Mouse (Mus musculus): ENCODE results near the gene 9330159F19Rik. TPM values are rescaled to one million over a fixed set of nuclear protein-coding genes. Genes with fewer than 3 reads are reported as not detected.

9330159F19Rik gene
- 3.1 and 3.2 TPM in 2 replicates for polyA plus RNA-seq (2012; rRNA removed)

DNA sequence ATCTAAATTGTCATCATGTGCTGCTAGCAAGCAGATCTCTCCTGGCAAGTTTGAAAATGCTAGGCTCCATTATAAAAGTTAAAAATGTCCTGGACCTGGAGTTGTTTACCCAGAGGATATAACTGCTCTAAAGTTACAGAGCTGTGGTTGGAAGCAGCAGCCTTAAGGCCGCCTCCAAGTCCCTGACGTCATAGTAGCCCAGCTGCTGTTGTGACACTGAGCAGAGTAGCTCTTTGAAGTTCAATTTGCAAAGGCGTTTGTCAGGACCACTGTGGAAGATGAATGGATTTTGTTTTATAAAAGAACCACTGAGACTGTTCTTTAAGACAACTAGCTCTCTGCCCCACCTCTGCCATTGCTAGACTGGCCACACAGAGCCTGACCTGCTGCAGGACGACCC lies at the start of gene 9330159F19Rik:
Gene 9330159F19Rik, plus strand, starts transcription at position 154 of the 400 bp plus-strand sequence.
- no peak for DNase-seq (ENCODE audit: low read depth)

DNA sequence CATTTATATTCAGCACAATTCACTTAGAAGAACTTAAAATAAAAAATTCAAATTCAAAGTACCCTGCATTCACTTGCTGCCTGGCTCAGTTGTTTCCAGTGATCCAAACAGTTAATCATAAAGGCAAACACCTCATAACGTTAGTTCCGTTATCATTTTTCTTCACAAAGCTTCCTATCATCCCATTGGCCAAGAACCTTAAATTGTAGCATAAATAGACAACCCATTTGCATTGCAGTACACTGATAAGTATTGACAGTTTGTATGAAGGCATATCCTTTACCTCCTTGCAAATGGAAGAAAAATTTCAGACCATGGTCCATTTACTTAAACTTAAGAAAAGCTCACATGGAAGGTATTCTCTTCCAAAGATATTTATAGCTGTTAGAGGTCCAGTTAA lies 49.7 kb upstream of the 9330159F19Rik start:
- DNase-seq (ENCODE audit: low read depth): no peak

DNA sequence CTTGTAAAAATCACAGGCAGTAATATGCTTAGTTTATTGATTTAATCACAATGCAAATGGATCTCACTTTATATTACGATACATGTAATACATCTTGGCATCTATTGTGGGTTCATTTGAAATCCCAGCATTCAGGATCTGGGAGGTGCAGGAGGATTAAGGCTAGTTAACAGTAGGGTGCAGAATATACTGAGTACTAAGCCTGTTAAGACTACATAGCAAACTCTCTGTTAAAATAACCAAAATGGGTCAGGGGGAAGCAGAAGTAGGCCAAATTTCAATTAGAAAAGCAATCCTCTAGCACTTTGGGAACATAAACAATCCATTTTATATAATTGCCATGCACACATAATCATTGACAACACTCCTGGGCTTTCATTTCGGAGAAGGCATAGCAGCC lies 37.6 kb upstream of the 9330159F19Rik start:
- DNase-seq (ENCODE audit: low read depth): no peak

DNA sequence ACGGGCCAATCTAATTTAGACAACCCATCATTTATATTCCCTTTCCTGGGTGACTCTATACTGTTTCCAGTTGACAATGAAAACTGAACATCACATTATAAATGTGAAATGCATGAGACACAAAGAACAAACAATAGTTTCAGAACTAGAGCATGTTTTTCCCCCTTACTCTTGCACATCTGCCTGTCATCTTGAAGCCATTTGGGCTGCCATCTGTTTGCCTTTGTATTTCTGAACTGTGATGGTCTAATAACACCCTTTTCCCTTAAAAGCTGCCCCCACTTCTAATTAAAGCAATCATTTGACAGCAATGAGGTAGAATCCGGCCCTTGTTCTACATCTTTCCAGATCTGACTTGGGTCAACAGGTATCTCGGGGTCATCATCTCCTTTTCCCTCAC lies 35.8 kb upstream of the 9330159F19Rik start:
- no peak for DNase-seq (ENCODE audit: low read depth)

DNA sequence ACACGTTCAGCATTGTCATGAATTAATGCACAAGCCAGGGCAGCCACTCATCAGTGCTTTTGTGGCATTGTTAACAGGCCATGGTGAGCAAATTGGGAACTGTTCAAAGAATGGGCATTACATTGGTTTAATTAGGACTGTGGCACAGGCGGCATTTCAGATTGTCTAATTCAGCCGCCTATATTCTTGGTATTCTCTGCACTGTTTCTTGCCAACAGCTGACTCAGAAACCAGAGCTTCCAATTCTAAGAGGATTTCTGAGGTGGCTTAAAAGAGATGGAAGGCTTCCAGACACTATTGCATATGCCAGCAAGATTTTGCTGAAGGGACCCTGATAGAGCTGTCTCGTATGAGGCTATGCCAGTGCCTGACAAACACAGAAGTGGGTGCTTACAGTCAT lies 34.5 kb upstream of the 9330159F19Rik start:
- no peak for DNase-seq (ENCODE audit: low read depth)

DNA sequence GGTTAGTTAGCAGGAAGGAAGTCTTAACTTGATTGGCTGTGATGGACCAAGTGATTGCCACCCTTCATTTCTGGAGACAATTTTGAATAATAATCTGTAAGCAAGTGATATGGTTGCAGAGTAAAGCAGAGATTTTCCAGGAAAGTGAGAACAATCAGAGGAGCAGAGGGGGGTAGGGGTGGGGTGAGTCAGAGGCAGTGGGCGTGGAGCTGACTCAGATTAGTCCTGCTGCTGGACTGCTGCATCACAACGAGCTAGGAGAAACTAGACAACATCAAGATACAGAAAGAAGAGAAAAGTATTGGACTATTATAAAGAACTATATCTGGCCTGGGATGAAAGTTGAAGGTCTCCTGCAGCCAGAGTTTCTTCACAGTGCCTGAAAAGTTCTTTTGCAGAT lies 33.4 kb upstream of the 9330159F19Rik start:
- no peak for DNase-seq (ENCODE audit: low read depth)

DNA sequence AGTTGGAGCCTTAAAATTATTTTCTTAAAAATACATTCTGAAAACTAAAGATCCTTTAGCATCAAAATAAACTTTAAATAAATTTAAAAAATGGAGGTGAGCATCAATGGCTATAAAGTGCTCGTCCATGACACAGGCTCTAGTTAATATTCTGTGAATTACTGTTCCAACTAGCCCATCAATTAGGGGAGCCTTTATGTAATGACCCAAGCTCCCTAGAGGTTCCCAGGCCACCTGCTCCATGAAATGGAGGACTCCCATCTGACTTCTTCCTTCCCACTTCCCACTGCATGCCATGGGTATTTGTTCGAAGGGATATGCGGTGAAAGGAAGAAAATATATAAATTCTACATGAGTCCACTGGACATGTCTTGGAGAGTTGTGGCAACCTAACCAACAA lies 31.2 kb upstream of the 9330159F19Rik start:
- no peak for DNase-seq (ENCODE audit: low read depth)

DNA sequence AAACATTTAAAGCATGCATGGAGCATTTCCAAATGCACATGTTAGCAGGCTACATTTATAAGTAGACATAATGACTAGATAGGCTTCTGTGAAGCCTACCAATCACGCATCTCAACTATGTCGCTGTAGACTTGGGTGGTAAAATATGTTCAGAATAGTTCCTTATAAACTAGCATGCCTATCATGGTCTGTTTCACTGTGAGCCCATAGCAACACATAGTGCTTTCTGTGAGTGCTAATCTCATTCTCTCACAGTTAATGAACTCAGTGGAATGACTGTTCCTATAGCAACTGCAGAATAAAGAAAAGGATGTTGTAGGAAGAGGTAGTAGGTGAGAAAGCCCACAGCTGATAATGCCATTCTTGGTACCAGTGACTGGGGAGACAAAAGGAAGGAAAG lies 30.4 kb upstream of the 9330159F19Rik start:
- DNase-seq (ENCODE audit: low read depth): no peak

DNA sequence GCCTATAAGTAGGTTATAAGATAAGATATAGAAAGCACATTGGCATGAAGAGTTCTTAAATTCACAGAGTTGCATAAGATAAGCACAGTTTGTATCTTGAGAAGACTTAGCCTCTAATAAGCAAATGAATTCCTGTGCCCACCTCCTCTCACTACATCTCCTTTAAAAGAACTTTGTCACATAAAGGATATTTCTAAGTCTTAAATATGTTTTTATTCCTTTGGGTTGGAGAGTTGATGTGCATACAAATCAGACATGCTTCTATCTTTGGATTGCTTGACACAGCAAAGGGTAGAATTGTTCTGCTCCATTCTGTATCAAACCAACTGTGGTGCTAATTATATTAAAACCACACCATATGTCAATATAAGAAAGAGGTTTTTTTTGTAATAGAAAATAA lies 17.6 kb upstream of the 9330159F19Rik start:
- DNase-seq (ENCODE audit: low read depth): no peak

DNA sequence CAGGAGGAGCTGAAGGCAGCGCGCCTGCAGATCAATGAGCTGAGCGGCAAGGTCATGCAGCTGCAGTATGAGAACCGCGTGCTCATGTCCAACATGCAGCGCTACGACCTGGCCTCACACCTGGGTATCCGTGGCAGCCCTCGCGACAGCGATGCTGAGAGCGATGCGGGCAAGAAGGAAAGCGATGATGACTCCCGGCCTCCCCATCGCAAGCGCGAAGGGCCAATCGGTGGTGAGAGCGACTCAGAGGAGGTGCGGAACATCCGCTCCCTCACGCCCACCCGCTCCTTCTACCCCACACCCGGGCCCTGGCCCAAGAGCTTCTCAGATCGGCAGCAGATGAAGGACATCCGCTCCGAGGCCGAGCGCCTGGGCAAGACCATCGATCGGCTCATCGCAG lies 14.6 kb upstream of the 9330159F19Rik start:
- no peak for DNase-seq (ENCODE audit: low read depth)

DNA sequence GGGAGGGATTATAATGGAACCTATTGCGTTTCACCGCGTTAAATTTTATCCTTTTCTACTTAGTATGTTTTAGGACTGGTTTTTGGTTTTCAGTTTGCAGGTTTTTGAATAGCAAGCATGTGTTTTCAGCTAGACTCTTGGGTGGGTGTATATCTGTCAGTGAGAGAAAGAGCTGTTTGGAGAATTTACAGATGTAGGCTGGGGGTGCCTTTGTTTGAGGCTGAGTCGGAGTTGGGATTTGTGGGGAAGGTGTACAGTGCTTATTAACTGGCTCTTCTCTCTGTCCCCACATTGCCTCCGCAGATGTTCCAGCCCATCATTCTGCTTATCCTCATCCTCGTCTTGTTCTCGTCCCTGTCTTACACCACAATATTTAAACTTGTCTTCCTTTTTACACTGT lies 12.8 kb upstream of the 9330159F19Rik start, which contains the start of gene Gm49353:
Gene Gm49353, plus strand, starts transcription at position 313 of the 400 bp plus-strand sequence.
- no peak for DNase-seq (ENCODE audit: low read depth)

DNA sequence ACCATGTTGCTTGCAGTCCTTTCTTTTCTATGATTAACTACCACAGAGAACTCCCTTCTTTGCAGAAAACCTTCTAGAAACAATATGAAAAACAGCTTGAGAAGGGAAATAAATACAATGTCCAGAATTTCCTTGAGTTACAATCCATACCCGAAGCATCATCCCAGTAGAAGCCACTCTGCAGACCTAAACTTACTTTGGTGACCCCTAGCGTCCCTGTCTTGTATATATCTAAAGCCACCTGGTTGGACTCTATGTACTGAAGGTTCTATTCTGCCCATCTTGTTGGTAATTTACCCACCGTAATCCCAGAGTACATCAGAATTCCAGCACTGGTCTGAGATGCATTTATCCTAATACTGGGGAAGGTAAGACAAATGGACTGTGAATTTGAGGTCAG lies 11.6 kb upstream of the 9330159F19Rik start:
- no peak for DNase-seq (ENCODE audit: low read depth)

DNA sequence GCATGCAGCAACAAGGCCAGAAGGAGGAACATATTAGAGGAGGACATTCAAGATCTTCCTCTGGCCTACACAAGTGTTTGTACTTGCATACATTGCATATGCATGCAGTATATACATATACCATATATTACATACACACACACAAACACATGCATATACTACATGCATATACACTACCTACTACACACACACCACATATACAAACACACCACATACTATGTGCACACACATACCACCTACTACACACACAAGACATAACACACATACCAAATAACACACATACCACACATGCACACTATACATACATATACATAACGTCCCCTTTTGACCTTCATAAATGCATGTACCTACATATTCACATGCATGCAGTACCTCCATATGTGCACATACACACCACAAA lies 10.8 kb upstream of the 9330159F19Rik start:
- DNase-seq (ENCODE audit: low read depth): no peak

DNA sequence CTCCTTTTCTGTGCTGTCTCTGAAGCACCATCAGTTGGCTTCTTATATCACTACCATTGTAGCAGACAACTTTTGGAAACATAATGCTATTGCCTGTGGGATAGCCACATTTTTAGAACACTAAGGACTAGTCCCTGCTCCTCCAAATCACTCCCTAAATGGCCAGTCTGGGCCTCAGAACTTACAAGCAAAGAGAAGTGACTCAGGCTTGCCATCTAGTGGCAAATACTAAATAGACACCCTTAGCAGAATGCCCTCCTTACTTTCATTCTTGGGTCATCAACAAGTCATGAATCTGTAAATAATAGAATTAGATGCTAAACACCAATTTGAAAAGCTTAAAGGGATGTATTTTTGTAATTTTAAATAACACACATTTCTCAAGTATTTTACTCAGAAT lies 4.7 kb upstream of the 9330159F19Rik start:
- no peak for DNase-seq (ENCODE audit: low read depth)

DNA sequence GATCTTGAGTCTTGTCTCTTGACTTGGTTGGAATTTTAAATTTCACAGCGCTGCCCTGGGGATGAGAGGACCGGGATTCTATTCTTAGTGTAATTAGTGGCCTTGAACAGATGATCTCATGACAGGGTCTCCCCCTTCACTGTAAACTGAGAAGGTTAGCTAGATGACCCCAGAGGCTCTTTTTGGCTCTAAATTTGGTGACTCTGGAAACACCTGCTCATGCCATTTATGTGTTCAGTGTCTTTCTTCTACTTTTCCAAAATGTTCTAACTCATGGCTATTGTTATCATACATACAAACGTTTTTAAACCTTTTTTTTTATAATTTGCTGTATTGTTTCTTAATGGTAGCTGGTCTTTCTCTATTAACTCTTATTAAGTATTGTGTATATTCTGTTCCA lies 2.7 kb upstream of the 9330159F19Rik start:
- no peak for DNase-seq (ENCODE audit: low read depth)

DNA sequence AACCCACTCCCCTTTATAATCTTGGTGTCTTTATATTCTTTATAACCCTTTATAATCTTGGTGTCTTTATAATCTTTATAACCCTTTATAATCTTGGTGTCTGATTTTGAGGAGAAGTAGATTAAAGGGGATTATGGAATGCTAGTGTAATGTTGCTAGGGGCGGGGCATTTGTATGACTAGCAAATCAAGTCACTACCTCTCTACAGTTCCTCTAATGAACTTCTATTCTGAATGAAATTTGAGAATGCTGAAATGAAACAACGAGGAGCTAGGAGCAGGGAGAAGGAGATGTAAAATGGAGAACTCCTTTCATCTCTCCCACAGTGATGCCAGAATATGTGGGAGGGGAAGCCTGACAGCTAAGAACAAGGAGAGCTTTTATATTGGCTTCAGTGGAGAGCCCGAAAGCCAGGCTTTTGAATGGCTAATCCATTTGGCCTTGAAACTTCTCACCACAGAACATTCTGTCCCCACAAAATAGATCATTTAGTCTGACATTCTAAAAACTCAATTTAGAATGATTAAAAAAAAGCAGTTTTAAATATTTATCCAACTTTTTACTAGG lies 2.2 kb downstream of the 9330159F19Rik start:
- DNase-seq (ENCODE audit: low read depth): peak; percentile 71

DNA sequence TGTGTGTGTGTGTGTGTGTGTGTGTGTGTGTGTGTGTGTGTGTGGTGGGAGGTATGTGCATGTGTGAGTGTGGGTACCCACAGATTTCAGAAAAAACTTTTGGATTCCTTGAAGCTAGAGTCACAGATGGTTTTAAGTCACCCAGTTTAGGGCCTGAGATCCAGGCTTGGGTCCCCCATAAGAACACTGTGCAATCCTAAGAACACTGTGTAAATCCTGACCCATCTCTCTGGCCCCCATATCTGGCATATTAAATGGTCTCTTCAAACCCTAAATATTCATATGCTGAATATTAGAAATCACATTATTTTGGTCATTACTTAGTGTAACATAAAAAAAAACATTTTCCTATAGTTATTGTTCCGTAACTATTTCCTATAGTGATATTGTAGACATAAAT lies 5.6 kb downstream of the 9330159F19Rik start:
- DNase-seq (ENCODE audit: low read depth): no peak

DNA sequence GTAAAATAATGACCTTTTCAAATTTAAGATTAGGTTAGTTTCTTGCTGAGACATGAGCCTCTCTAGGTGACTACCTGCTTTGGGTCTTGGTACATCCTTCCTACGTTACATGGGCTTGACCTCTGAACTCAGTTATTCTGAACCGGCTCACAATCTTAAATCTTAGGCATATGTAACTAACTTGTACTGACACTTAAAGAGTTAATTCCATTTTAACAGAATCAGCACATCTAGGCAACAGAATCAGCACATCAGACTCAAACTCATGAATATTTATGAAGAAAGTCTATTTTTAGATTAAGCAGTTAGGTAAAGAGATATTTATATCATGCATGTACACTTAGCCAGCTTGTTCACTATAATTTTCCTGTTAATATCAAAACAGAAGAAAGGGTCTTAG lies 6.0 kb downstream of the 9330159F19Rik start:
- DNase-seq (ENCODE audit: low read depth): no peak

DNA sequence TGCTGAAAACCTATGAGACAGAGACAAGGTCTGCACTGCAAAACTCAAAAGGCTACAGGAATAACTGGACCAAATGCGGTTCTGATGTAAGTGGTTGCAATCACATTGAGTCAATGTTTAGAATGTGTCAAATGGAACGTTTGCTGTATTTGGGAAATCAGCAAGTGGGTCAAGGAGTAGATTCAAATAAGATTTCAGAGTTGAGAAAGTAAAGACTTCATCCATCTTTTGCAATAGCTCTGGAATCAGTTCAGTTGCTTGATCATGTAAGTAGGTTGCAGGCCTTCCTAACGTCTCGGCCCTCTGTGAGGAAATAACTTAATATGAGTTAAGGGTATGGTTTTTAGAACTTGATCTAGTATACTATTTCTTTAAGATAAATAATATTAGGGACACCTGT lies 13.9 kb downstream of the 9330159F19Rik start:
- DNase-seq (ENCODE audit: low read depth): peak; percentile 94

DNA sequence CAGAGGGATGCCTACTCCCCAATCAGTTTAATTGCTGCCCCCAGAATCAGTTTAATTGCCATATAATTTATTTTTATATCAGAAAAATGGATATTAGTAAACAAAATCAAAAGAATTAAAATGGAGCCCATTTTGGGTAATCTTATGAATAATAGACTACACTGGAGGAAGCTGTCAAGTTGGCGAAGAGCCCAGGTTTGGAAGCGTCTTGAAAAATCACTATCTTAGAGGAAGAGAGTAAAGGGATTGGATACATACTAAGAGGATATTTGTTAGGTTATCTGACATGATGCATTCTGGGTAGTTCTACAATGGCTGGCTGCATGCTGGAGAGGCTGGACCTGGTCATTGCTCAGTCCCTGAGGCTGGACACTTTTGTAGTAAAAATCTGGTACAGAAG lies 19.8 kb downstream of the 9330159F19Rik start:
- no peak for DNase-seq (ENCODE audit: low read depth)
